Mouse (Mus musculus) fibroblast of lung, adult 2 months (primary cell): ENCODE data around the gene Cmss1.

Experiments used
- DNase-seq: peaks from one replicate; pipeline ENCODE4 v3.0.0-alpha.2; 2011; ENCODE audit warnings: low read depth

Gene Cmss1

DNA sequence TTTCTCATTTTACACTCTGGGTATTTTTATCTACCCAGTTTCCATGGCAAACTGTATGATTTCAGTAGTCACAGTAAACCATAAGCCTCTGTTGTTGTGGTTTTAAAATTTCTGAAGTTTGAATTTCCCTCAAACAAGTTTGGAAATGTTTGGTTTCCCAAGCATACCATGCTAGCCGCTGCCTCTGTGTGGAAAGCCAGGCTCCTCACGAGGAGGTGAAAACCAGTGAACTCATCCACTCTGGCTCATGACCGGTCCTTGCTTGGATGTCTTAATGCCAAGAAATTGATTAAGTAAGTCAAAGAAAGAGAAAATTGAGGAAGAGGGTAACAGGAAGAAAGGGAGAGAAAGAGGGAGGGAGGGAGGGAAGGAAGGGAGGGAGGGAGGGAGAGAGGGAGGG is 48.4 kb downstream of the Cmss1 start:
- peak; percentile 58 for DNase-seq

DNA sequence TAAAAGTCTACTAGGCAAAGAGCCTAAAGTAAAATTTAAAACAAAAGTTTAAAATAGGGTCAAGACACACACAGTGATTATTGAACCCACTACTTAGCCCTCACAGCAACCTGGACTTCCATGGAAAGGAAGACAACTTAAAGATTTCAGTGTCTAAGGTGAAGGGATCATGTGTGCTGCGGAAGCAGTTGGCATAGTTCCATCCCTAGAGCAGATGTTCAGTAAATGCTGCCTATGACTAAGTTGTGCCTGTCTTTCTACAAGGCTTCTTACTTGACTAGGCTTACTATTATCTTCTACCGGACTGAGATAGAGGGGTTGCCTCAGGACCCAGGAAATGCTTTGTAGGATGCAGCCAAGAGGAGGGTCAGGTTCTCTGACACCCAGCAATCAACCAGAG is 50.4 kb downstream of the Cmss1 start:
- DNase-seq = no peak

DNA sequence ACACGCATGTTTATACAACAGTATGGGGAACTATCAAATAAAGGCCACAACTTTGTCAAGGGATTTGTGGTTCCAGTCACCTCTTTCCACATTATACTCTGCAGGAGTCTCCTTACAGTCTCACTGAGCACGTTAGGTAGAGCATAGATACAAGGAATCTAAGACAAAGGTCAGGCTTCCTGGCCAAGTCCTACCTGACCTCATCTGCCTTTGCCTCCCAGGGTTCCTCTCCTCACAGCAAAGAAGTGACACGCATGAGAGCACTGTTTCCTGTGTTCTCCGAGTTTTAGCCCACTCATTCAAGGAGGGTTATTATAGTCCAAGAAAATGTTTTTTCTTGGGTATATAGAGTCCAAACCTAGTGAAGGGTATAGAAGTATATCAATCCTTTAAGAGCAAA is 51.0 kb downstream of the Cmss1 start:
- DNase-seq = no peak

DNA sequence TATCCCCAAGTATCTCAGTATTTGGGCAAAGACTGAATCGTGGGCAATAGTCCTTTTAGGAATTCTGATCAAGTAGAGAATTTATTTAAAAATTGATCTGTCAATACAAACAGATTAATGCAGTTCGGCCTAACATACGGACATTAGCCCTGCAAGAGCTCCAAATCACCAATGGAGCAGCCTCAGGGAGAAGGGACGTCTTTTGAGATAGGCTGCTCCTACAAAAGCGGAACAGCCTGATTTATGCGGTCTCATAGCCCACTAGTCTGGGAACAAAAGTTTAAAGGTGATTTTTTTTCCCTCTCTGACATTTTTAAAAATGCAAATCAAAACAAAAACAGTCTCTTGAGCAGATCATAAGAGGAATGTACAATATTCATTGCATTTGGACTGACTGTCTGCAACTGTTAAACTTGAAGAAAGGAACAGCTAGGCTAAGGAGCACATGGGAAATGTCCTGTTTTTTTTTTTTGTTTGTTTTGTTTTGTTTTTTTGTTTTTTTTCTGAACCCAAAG is 51.7 kb downstream of the Cmss1 start:
- no peak for DNase-seq

DNA sequence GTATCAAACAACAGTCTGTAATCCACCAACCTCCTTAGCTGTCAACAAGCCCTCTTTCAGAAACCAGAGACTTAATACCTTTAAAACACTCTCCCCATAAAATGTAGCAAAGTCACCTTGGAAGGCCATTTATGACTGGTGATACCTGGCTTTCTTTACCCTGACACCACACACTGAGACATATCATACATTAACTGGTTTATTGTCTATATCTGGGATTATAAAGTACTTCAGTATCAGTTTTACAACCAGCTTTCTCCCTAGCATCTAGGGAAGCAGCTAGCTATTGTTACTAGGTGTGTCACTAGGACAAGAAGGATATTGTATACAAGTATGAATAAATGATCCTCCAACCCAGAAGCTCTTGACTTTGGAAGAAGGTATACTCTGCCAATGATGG is 53.4 kb downstream of the Cmss1 start:
- no peak for DNase-seq

DNA sequence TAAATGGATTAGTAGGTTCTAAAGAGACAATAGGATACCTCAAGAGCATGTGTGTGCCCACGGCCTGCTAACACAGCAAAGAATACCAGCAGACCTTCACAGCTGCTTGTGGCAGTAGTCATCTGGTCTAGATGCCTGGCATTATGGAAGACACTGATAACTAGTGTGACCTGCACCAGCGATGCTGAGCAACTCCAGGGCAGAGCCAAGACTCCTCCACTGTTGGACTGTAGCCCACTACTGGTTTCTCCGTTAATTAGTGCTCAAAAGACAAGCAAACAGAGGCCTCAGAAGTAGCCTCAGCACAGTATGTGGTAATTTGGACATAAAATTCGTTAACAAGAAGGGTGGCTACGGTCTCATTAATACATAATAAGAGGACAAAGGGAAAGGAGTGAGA is 54.0 kb downstream of the Cmss1 start:
- DNase-seq = no peak

DNA sequence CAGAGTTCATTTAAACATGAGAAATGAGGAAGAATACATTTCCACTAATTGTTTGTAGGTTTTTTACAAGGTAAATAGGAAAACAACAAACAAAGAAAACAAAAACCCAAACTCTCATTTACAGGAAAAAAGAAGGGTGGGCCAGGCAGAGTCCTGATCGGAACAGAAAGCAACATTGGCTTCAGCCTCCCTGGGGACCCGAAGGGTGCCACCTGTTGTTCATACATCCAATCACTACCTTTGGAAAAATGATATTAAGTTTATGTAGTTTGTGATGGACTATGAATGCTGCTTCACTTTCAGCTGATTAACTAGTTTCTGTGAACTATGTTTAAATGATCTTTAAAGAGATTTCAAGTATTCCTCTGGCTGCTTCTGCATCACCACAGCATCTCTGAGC is 55.0 kb downstream of the Cmss1 start:
- DNase-seq = no peak

DNA sequence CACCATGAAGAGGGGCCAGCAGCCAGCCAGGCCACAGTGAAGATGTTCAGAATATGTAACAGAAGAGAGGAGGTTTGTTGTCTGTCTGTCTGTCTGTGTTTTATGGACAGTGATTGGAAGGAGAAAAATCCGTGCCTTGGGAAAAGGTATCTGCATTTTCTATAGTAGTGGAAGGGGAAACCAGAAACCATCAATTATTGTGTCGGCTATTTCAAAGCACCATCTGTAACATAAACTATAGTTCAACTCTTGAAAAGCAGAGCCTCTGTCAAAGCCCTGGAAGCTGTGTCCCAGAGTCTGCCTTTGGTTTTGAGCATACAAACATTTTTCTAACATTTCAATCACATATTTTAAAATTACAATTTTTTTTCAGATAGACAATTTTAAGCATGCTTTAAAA is 55.8 kb downstream of the Cmss1 start:
- DNase-seq = no peak

DNA sequence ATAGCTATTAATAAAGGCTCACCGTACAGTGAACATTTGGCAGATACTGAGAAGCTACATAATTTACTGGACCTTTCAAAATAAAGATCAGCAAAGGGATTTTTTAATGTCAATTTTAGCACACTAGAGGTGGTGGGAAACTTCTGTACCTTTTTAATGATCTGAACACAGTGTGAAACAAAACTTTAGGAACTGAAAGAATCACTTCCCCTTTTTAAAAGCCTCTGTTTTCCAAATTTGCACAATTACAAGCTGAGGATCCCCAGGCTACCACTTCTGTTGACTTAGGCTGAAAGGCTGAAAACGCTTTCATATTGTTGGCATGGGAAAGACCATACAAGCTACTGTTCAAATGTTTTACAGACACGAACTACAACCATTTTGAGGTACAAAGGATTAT is 56.6 kb downstream of the Cmss1 start:
- DNase-seq = no peak

DNA sequence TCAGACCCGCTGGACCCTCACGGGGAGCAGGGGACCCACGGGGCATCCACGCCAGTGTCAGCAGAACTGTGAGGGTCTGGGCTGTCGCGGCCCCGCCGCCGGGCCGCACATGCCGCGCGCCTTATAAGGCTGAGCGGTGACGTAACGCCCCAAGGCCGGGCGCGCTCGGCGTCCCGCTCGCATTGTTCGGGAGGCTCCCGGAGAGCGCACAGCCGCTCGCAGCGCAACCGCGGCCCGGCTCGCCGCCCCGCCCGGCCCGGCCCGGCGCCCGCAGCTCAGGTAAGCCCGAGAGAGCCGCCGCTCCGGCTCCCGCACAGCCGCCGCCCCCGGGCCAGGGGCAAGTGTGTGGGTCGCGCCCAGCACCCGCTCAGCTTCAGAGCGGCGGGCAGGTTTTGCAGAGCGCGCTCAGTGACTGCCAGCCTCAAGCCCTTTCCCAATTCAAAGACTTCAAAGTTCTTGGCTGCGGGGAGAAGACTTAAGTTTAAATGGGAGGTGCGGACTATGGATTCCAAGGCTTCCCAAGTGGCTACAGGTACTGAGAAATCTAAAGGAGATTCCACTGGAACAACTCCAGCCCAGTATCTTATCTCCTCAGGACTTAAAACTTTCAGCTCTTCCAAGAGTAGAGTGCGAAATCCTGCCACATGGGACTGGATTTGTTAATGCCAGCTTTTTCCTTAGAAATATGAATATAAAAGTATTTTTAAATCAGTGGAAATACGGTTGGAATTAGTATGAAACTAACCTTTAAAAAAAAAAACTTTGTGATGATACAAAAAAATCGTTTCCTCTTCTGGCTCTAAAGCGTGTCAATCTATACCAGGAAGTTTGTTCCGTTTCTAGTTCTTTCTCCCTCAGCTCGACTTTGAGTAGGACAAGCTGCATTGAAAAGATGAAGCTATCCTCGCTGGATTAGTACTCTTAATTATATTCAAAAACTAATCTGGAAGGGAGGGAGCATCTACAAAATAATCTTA is 57.3 kb downstream of the Cmss1 start:
- DNase-seq = no peak

DNA sequence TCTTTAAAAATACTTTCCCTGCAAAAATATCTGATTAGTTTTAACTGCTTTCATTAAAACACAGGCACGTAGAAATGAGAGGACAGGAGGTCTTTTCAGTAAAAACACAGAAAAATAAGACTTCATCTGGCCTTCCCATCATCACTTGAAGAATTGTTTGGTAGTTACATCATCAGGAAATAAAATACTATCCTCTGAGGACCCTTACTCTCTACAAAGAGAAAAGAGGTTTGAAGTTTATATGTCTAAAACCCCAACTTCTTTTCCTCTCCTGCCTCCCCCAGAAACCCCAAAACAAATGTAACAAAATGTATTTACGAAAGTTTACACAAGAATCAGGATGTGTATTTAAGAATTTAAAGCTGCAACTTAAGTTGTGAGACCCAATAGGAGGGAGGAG is 58.1 kb downstream of the Cmss1 start:
- DNase-seq = no peak

DNA sequence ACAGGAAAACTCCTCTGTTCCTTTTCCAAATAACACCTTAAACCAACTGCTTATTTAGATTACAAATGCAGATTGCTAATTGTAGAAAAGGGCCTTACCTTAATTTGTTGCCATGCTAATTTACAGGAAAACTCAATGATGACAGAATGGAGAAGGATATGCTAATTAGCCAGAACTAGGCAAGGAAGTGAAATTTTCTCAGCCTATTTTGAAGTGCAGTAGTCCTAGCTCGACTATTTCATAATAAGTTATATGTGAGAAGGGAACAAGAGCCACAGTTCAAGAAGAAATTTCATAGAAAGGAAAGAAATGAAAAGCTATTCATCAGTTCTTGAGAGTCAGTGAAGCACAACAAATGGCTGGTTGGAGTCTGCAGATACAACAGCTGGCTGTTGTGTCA is 60.3 kb downstream of the Cmss1 start:
- DNase-seq = no peak

DNA sequence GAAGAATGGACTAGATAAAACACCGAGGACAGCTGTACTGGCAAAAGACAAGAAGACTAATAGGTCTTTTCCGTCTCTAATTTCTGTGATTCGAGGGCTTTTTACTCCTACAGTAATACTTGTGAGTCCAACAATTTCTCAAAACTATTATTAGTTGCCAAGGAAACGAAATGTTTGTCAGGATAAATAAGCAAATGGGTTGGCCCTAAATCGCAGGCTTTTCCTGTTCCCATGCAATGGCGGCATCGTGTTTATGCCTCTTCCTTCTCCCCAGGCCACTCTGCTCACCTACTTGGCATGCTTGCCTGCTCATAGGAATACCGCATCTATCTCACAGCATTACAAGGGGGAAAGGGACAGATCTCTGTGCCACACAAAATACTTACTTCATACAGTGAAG is 62.2 kb downstream of the Cmss1 start:
- DNase-seq = no peak

DNA sequence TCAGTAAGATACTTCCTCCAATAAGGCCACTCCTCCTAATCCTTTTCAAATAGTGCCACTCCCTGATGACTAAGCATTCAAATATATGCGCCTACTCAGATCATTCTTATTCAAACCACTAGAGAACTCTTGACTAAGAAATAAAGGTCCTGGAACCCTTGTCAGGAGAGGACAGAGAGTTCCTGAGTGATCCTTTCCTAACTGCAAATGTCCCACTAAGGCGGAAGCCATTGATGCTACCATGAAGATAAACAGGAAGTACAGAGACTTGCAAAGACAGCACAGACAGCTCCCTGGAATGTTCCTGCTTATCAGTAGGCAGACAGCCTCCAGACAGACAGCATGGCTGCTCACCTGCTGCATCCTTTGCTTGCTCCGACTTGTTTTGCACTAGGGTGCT is 63.4 kb downstream of the Cmss1 start:
- DNase-seq = no peak

DNA sequence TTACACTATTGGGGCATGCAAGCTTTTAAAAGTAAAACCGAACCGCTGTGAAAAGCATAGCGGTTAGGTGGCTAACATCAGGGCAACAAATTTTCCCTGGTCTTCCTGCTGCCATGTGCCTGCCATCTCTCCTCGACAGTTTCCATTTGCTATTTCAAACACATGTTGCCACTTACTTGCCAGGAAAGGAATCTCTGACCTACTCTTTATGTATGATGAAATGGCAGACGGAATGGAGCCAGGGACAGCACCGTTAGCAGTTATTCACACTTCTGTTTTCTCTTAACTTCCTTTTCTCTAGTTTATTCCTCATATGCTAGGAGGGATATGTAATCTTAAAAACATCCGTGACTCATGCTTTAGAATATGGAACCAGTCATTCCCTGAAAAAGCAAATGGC is 70.2 kb downstream of the Cmss1 start:
- no peak for DNase-seq

DNA sequence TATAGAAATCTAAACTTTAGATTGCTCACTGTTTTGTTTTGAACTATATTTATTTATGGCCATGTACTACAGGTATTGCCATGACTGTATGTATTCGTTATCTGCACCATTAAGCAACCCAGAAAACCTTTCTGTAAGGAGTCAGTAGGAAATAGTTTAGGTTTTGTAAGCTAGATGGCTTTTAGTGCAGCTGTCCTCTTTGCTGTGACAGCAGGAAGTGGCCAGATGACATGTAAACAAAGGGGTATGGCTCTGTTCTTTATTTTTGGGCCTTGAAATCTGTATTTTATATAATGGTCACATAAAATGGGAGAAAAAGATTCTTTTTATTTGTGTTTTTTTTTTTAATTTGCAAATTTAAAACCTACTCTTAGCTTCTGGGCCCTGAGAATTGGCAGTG is 71.9 kb downstream of the Cmss1 start:
- no peak for DNase-seq

DNA sequence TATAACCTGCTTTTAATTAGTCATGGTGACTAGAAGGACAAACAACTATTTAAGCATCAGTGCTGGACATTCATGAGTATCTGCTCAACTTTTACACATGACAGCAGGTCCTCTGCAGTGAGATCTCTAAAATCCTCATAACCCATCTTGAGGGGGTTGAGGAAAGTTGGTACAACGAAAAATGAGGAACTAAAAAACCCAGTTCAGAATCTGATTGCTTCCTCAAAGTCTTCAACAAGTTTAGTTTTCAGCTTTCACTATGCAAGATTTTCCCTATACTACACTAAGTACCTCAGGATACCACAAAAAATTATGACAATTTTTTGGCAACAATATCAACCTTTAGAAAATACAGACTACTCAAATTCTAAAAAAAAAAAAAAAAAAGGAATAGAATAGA is 72.3 kb downstream of the Cmss1 start:
- DNase-seq = no peak

DNA sequence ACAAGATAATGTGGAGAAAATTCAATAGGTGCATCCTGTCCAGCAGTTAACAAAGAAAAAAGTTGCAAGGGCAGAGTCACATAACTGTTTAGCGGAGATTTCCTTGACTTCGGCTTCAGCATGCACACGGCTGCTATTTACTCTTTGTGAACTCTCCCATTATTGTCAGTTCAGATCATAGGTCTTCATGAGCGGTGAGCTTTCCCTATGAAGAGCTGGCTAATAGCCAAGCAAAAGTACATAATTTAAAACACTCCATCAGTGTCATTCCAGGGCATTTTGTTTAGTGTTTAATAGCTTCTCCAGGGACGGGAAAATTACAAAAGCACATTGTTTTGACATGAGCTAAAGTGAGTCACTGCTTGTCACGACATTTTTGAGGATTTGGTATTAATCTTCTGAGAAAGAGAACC is 74.6 kb downstream of the Cmss1 start:
- no peak for DNase-seq

DNA sequence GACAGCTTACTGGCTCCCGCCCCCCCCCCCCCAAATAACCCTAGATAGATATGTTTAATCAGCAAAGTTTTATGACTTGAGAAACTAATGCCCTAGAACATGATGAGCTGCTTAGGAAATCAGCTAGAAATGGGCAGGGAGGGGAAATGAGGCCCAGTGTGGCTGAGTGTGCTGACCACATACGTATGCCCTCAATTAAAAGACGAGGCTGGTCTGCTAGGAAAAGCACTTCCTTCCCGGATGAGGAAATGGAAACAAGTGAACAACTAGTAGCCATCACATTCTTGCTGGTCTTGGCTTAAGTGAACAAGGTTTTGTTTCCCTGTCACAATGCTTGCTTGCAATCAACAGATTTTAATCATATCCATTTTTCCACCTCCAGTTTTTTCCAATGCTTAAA is 76.1 kb downstream of the Cmss1 start:
- no peak for DNase-seq

DNA sequence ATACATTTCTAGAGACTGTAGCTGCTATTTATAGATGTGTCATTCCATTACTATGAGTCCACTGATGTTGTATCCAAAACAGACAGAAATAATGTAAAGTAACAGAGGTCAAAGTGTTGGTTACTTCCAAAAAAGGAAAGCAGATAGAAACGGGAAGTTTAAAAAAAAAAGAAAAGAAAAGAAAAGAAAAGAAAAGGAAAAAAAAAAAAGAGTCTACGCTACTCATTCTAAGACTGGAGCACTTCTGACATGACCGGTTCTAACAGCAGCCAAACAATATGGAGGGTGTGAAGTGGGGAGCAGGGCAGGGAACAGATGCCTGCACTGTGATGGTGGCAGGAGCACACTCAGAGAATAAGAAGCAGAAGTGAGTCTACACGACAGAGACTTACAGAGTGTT is 78.2 kb downstream of the Cmss1 start:
- DNase-seq = no peak

DNA sequence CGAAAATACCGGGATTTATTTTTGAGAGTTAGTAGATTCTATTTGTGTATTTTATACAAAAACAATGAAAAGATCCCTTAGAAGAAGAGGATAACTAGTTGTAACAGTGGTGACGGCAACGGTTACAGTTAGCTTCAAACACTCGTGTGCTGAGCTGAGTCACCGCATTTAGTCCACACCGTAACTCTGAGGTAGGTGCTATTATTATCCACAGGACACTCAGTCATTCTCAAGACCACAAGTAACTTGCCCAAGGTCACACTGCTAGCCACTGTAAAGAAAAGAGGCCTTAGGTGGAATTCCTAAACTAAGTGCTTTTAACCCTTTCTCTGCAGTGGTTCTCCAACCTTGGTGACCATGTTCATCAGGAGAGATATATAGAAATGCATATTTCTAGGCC is 79.8 kb downstream of the Cmss1 start:
- DNase-seq = no peak

DNA sequence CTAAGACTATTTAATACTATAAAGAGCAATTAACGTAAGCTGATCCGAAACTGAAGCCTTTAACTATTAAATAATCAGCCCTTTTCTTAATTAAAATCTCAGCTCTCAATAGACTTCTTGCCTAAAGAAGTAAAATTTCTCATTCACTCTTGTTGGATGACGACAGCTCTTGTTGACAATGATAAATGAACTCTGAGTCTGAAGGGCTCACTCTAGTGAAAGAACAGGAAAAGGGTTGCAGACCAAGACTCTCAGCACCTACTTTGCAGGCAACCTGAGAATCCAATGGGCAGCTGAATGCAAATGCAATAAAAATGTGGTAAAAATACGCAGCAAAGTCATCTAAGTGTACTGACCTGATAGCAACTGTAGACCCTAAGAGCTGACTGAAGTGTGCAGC is 81.2 kb downstream of the Cmss1 start:
- no peak for DNase-seq

DNA sequence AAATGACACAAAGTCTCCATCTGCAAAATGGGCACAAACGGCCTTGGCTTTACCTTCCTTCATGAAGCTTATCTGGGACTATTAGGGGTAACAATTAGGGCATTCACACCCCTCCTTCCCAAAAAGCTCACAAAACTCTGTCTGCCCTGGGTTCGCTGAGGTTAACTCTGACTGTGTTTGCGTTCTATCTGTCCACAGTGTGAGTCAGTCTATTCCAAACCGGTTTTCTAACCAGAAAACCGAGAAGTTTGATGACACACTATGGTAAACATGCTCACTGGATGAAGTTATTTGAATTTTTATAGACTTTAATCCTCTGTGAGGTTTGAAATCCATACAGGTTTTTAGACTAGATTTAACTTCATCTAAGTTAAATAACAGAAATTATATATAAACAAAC is 81.6 kb downstream of the Cmss1 start:
- DNase-seq = no peak

DNA sequence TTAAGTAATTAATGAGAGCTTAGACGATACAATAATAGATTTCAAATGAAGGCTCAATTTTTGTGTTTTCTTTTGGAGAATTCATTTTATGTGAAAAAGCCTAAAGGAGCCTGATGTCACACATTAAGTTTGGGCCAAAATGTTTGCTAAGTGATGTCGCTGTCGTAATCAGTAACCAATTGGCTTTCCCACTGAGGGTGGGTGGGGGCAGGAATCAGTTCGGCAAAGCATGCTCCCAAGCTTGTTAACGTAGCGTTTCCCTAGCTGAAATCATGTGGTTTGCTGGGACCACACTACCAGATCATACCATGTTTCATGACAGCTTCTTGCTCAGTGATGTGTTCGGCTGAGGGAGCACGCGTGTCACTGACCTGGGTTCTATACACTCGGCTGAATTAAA is 91.0 kb downstream of the Cmss1 start:
- DNase-seq = no peak
